Mouse (Mus musculus): ENCODE results near the gene Pitpnm2.

GRCm38 (mm10) chr5:124198473-124198872 is 51.1 kb downstream of the Pitpnm2 start:
- TF ChIP-seq CTCF (IDR thresholded peaks at IDR 0.05; ENCODE audit: extremely low read depth, insufficient read length, insufficient replicate concordance, low read depth, low read length) (no peak), POLR2A (IDR thresholded peaks at IDR 0.05; ENCODE audit: low read depth, low read length) (no peak)
